Mouse (Mus musculus) midbrain, embryonic 15.5 days (tissue): ENCODE data around the gene Il23a. TPM values are rescaled to one million over a fixed set of nuclear protein-coding genes. Genes with fewer than 3 reads are reported as not detected.

Source experiments
- ATAC-seq: fragments of 200-750 bp; cut with Nextera tagmentation; replicated peaks from 2 replicates; pipeline ENCODE4 v1.8.0; 2017; ENCODE audit warnings: moderate TSS enrichment
- H3K27ac ChIP-seq: fragments of 300-500 bp; sonication (generic); 2 replicates; pipeline ENCODE4 v1.5.1; 2015; ENCODE audit warnings: mild to moderate bottlenecking, inconsistent platforms
- H3K27me3 ChIP-seq: fragments of 300-500 bp; sonication (generic); replicated peaks from 2 replicates; pipeline ENCODE4 v1.6.1; 2015; ENCODE audit warnings: inconsistent platforms
- H3K36me3 ChIP-seq: fragments of 300-500 bp; sonication (generic); replicated peaks from 2 replicates; pipeline ENCODE4 v1.6.1; 2015; ENCODE audit warnings: inconsistent platforms
- H3K4me1 ChIP-seq: fragments of 300-500 bp; sonication (generic); 2 replicates; pipeline ENCODE4 v1.6.1; 2015; ENCODE audit warnings: inconsistent platforms
- H3K4me2 ChIP-seq: fragments of 300-500 bp; sonication (generic); 2 replicates; pipeline ENCODE4 v1.6.1; 2015; ENCODE audit warnings: inconsistent platforms, mild to moderate bottlenecking, moderate library complexity
- H3K4me3 ChIP-seq: fragments of 300-500 bp; sonication (generic); 2 replicates; pipeline ENCODE4 v1.5.1; 2015; ENCODE audit warnings: mild to moderate bottlenecking, inconsistent platforms
- H3K9ac ChIP-seq: fragments of 300-500 bp; sonication (generic); 2 replicates; pipeline ENCODE4 v1.6.1; 2015; ENCODE audit warnings: mild to moderate bottlenecking, inconsistent platforms
- H3K9me3 ChIP-seq: fragments of 300-500 bp; sonication (generic); 2 replicates; pipeline ENCODE4 v1.6.1; 2016; ENCODE audit warnings: inconsistent platforms
- WGBS: fragments of 180-500 bp; shearing (Covaris S2); methylation state at CpG from one replicate; pipeline ENCODE4 v1.1.7; 2015; ENCODE audit warnings: mixed read lengths; 5-methylcytosine and 5-hydroxymethylcytosine counted together
- polyA plus RNA-seq: library from polyadenylated mRNA; unstranded; fragments of >200 nt; fragmentation: Nextera tagmentation; extraction: Ambion mirVana; gene quantifications from 2 replicates; pipeline ENCODE4 v1.2.1, GENCODE M21; 2015

Il23a gene
- polyA plus RNA-seq, 1 experiment from 2014 or later: not detected

- H3K4me3 ChIP-seq: no peak overlapping the region
- no peak overlapping the region for H3K27ac ChIP-seq
- H3K27me3 ChIP-seq: no peaks in the 10 kb centered on the region
- no peaks in the 10 kb centered on the region for H3K9me3 ChIP-seq
- no peak overlapping the region for H3K4me2 ChIP-seq
- WGBS: 90% methylated on average over 8 of the region's 8 CpGs
- ATAC-seq: no peak
- H3K4me1 ChIP-seq: no peaks in the 10 kb centered on the region
- H3K9ac ChIP-seq: no peak overlapping the region
- H3K36me3 ChIP-seq: no peaks in the 10 kb centered on the region; the same call in 1 of the 2 replicates
These were observed 42.2 kb downstream of the Il23a start for GRCm38 (mm10) chr10:128256328-128256727.

DNA sequence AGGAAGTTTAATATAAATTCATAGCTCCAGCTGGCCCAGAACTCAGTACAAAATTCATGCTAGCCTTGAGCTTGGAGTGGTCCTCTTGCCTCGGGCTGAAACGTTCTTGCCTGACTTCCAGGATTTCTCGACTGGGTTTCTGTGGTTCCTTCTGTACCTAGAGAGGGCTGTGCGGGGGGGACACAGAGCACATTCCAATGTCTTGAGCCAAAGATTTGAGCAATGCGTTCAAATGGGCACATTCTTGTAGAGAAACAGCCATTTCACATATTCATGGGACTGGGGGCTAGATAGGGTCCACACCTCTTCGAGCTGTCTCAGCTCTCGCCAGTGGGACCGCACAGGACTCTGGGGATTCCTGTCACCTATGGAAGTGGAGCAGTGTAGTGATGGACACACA is 42.6 kb downstream of the Il23a start:
- H3K4me2 ChIP-seq: no peak overlapping the region
- no peak overlapping the region for H3K4me3 ChIP-seq
- H3K27me3 ChIP-seq: no peaks in the 10 kb centered on the region
- H3K27ac ChIP-seq: no peak overlapping the region
- H3K9ac ChIP-seq: no peak overlapping the region
- WGBS: 86% methylated on average over 8 of the region's 8 CpGs
- H3K36me3 ChIP-seq: no peaks in the 10 kb centered on the region; the same call in 1 of the 2 replicates
- H3K9me3 ChIP-seq: no peaks in the 10 kb centered on the region
- H3K4me1 ChIP-seq: no peaks in the 10 kb centered on the region
- no peak for ATAC-seq

DNA sequence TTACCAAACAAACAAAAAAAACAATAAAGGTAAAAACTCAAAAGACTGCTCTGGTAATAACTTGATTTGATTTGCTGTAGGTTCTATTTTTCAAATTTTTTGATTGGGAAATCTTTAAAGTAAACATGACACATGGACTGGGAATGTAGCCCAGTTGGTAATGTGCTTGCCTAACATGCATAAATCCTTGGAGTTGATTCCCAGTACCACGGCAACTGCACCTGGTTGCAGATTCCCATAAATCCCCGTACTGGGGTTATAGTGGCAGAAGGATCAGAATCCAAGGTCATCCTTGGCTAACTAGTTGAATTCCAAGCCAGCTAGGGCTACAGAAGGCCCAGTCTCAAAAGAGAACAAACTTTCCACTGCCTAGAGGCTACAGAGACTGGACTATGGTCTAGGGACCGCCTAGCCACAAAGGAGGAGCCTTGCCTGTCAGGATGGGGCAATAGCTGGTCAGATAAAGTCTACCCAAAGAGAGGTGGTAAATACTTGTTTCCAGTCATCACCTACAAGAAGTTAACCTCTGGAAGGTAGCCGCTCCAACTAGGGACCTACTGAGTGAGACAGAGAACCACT is 44.8 kb downstream of the Il23a start, which contains the start of gene Apon:
Gene Apon, plus strand, starts transcription at position 420 of the 579 bp plus-strand sequence.
- H3K36me3 ChIP-seq: no peaks in the 10 kb centered on the region; the same call in 1 of the 2 replicates
- H3K9me3 ChIP-seq: no peaks in the 10 kb centered on the region
- no peaks in the 10 kb centered on the region for H3K27me3 ChIP-seq
- no peak for ATAC-seq
- no peak within 1 kb of the TSS for H3K4me3 ChIP-seq
- H3K4me2 ChIP-seq: no peak within 1 kb of the TSS
- H3K4me1 ChIP-seq: no peaks in the 10 kb centered on the region
- no peak within 1 kb of the TSS for H3K9ac ChIP-seq
- H3K27ac ChIP-seq: no peak within 1 kb of the TSS
- WGBS: 93% methylated on average over 4 of the region's 4 CpGs

GRCm38 (mm10) chr10:128250565-128250964 is 48.0 kb downstream of the Il23a start:
- WGBS: 95% methylated on average over 13 of the region's 13 CpGs
- no peak overlapping the region for H3K4me2 ChIP-seq
- H3K27ac ChIP-seq: no peak overlapping the region
- H3K9me3 ChIP-seq: no peaks in the 10 kb centered on the region
- ATAC-seq: no peak
- H3K4me1 ChIP-seq: no peaks in the 10 kb centered on the region
- H3K27me3 ChIP-seq: no peaks in the 10 kb centered on the region
- H3K9ac ChIP-seq: no peak overlapping the region
- H3K36me3 ChIP-seq: peaks cover 5% of the 10 kb centered on the region; the same call in 1 of the 2 replicates
- no peak overlapping the region for H3K4me3 ChIP-seq

GRCm38 (mm10) chr10:128247020-128247732 is 51.4 kb downstream of the Il23a start:
- Histone ChIP-seq H3K9ac (no peak overlapping the region), H3K4me1 (no peaks in the 10 kb centered on the region), H3K4me3 (no peak overlapping the region), H3K9me3 (no peaks in the 10 kb centered on the region), H3K27me3 (no peaks in the 10 kb centered on the region), H3K4me2 (no peak overlapping the region), H3K27ac (no peak overlapping the region), H3K36me3 (peaks cover 10% of the 10 kb centered on the region)
- WGBS: 84% methylated on average over 17 of the region's 17 CpGs
- no peak for ATAC-seq

Other genes starting within 250 kb of the Il23a start
- gene Ptges3, start 239.8 kb downstream of the Il23a start, polyA plus RNA-seq: 351 and 372 TPM in 2 replicates
- 2,030 and 2,053 TPM in 2 replicates for gene Atp5b, start 215.5 kb downstream of the Il23a start, polyA plus RNA-seq
- 9.2 and 10.9 TPM in 2 replicates for gene Baz2a, start 207.2 kb downstream of the Il23a start, polyA plus RNA-seq
- 8.9 and 9.2 TPM in 2 replicates for gene Rbms2, start 118.5 kb downstream of the Il23a start, polyA plus RNA-seq
- gene Gls2, start 104.3 kb downstream of the Il23a start, polyA plus RNA-seq: 1.2 and 1.7 TPM in 2 replicates
- gene Spryd4, start 86.9 kb downstream of the Il23a start, polyA plus RNA-seq: 20.2 and 21.4 TPM in 2 replicates
- 0.09 TPM in 1 of 2 replicates, not detected in the other for gene Mip, start 72.9 kb downstream of the Il23a start, polyA plus RNA-seq
- gene Timeless, start 66.7 kb downstream of the Il23a start, polyA plus RNA-seq: 17.8 and 20.5 TPM in 2 replicates
- not detected in 2 replicates for gene Apon, start 44.7 kb downstream of the Il23a start, polyA plus RNA-seq
- 0.18 TPM in 1 of 2 replicates, not detected in the other for gene Apof, start 30.1 kb downstream of the Il23a start, polyA plus RNA-seq
- gene Stat2, start 28.2 kb downstream of the Il23a start, polyA plus RNA-seq: 21.4 and 23.5 TPM in 2 replicates
- gene Pan2, start 4.6 kb upstream of the Il23a start, polyA plus RNA-seq: 21.9 and 24.0 TPM in 2 replicates
- gene Cnpy2, start 23.7 kb upstream of the Il23a start, polyA plus RNA-seq: 194 and 204 TPM in 2 replicates
- 256 and 257 TPM in 2 replicates for gene Cs, start 39.0 kb upstream of the Il23a start, polyA plus RNA-seq
- gene Coq10a, start 70.2 kb upstream of the Il23a start, polyA plus RNA-seq: 42.6 and 44.2 TPM in 2 replicates
- gene Ankrd52, start 78.4 kb upstream of the Il23a start, polyA plus RNA-seq: 15.0 and 15.6 TPM in 2 replicates
- not detected in 2 replicates for gene Slc39a5, start 102.5 kb upstream of the Il23a start, polyA plus RNA-seq
- gene Nabp2, start 112.7 kb upstream of the Il23a start, polyA plus RNA-seq: 146 and 147 TPM in 2 replicates
- gene Rnf41, start 112.9 kb upstream of the Il23a start, polyA plus RNA-seq: 105 and 107 TPM in 2 replicates
- gene Smarcc2, start 160.5 kb upstream of the Il23a start, polyA plus RNA-seq: 201 and 209 TPM in 2 replicates
- gene Myl6, start 195.4 kb upstream of the Il23a start, polyA plus RNA-seq: 892 and 955 TPM in 2 replicates
- gene Myl6b, start 199.9 kb upstream of the Il23a start, polyA plus RNA-seq: 5.4 and 5.7 TPM in 2 replicates
- gene Esyt1, start 227.1 kb upstream of the Il23a start, polyA plus RNA-seq: 10.5 and 11.1 TPM in 2 replicates
- gene Zc3h10, start 249.0 kb upstream of the Il23a start, polyA plus RNA-seq: 20.8 and 22.7 TPM in 2 replicates